Mouse (Mus musculus) neural tube, embryonic 14.5 days (tissue): ENCODE measurements around the gene Epha6. TPM values are rescaled to one million over a fixed set of nuclear protein-coding genes. Genes with fewer than 3 reads are reported as not detected.
A peak's percentile ranks its signal among the peaks of the same experiment; 100 is the strongest.

Experiments used
- ATAC-seq: fragments of 200-750 bp; cut with Nextera tagmentation; 2 replicates; pipeline ENCODE4 v1.8.0; 2017; ENCODE audit warnings: low read depth, mild to moderate bottlenecking, moderate TSS enrichment, moderate library complexity
- H3K27ac ChIP-seq: fragments of 300-500 bp; sonication (generic); 2 replicates; pipeline ENCODE4 v1.5.1; 2014; ENCODE audit warnings: low read depth, mild to moderate bottlenecking, control low read depth, low read length, moderate library complexity, mixed read lengths
- H3K27me3 ChIP-seq: fragments of 300-500 bp; sonication (generic); 2 replicates; pipeline ENCODE4 v1.6.1; 2014; ENCODE audit warnings: low read length; ENCODE audit not compliant: control insufficient read depth, insufficient read depth
- H3K36me3 ChIP-seq: fragments of 300-500 bp; sonication (generic); 2 replicates; pipeline ENCODE4 v1.6.1; 2014; ENCODE audit warnings: low read length, mixed read lengths; ENCODE audit not compliant: control insufficient read depth, insufficient read depth
- H3K4me1 ChIP-seq: fragments of 300-500 bp; sonication (generic); 2 replicates; pipeline ENCODE4 v1.6.1; 2014; ENCODE audit warnings: low read length; ENCODE audit not compliant: control insufficient read depth, insufficient read depth
- H3K4me2 ChIP-seq: fragments of 300-500 bp; sonication (generic); 2 replicates; pipeline ENCODE4 v1.6.1; 2014; ENCODE audit warnings: mild to moderate bottlenecking, low read depth, low read length, control low read depth
- H3K4me3 ChIP-seq: fragments of 300-500 bp; sonication (generic); 2 replicates; pipeline ENCODE4 v1.5.1; 2014; ENCODE audit warnings: low read depth, low read length, control low read depth, mixed read lengths
- H3K9ac ChIP-seq: fragments of 300-500 bp; sonication (generic); replicated peaks from 2 replicates; pipeline ENCODE4 v1.6.1; 2014; ENCODE audit warnings: low read depth, mild to moderate bottlenecking, control low read depth, low read length, mixed read lengths
- H3K9me3 ChIP-seq: fragments of 300-500 bp; sonication (generic); 2 replicates; pipeline ENCODE4 v1.6.1; 2016; ENCODE audit warnings: low read length; ENCODE audit not compliant: control insufficient read depth
- WGBS: fragments of 180-500 bp; shearing (Covaris S2); extraction: QIAGEN DNeasy Blood & Tissue Kit; methylation state at CpG from one replicate; pipeline ENCODE4 v1.1.7; 2014; 5-methylcytosine and 5-hydroxymethylcytosine counted together
- polyA plus RNA-seq: library from polyadenylated mRNA; unstranded; fragments of >200 nt; fragmentation: Nextera tagmentation; extraction: Ambion mirVana; gene quantifications from 2 replicates; pipeline ENCODE4 v1.2.1, GENCODE M21; 2014

Gene Epha6
- polyA plus RNA-seq, 1 experiment from 2014 or later: 11.2 TPM

- Histone ChIP-seq H3K9me3 (no peaks in the 10 kb centered on the region), H3K4me3 (no peak overlapping the region), H3K9ac (no peak overlapping the region), H3K27me3 (no peaks in the 10 kb centered on the region), H3K4me1 (no peaks in the 10 kb centered on the region), H3K27ac (no peak overlapping the region), H3K4me2 (0 out of 2 replicates have a peak overlapping the region, but pooled peaks have one; percentile 11), H3K36me3 (no peaks in the 10 kb centered on the region)
- peak; percentile 91 for ATAC-seq
- 4% methylated on average over 8 of the region's 8 CpGs for WGBS
These were observed 921.9 kb downstream of the Epha6 start for GRCm38 (mm10) chr16:59683434-59683833.

GRCm38 (mm10) chr16:59682216-59682891 is 923.0 kb downstream of the Epha6 start:
- no peaks in the 10 kb centered on the region for H3K36me3 ChIP-seq
- ATAC-seq: no peak
- H3K27me3 ChIP-seq: no peaks in the 10 kb centered on the region
- H3K9ac ChIP-seq: no peak overlapping the region
- H3K4me1 ChIP-seq: no peaks in the 10 kb centered on the region
- WGBS: 85% methylated on average over 8 of the region's 8 CpGs
- no peaks in the 10 kb centered on the region for H3K9me3 ChIP-seq
- no peak overlapping the region for H3K27ac ChIP-seq
- no peak overlapping the region for H3K4me2 ChIP-seq
- no peak overlapping the region for H3K4me3 ChIP-seq

GRCm38 (mm10) chr16:59666938-59667337 is 938.4 kb downstream of the Epha6 start:
- 94% methylated on average over 2 of the region's 2 CpGs for whole genome bisulfite sequencing
- H3K4me3 ChIP-seq: no peak overlapping the region
- no peak overlapping the region for H3K27ac ChIP-seq
- no peak for ATAC-seq
- no peaks in the 10 kb centered on the region for H3K27me3 ChIP-seq
- no peaks in the 10 kb centered on the region for H3K36me3 ChIP-seq
- no peaks in the 10 kb centered on the region for H3K9me3 ChIP-seq
- no peaks in the 10 kb centered on the region for H3K4me1 ChIP-seq
- H3K9ac ChIP-seq: no peak overlapping the region
- no peak overlapping the region for H3K4me2 ChIP-seq

- H3K9ac ChIP-seq: no peak overlapping the region
- WGBS: 51% methylated on average over 2 of the region's 2 CpGs
- ATAC-seq: no peak
- no peak overlapping the region for H3K4me2 ChIP-seq
- H3K27ac ChIP-seq: no peak overlapping the region
- no peak overlapping the region for H3K4me3 ChIP-seq
- no peaks in the 10 kb centered on the region for H3K9me3 ChIP-seq
- no peaks in the 10 kb centered on the region for H3K4me1 ChIP-seq
- no peaks in the 10 kb centered on the region for H3K27me3 ChIP-seq
- H3K36me3 ChIP-seq: no peaks in the 10 kb centered on the region
These were observed 961.6 kb downstream of the Epha6 start for GRCm38 (mm10) chr16:59643766-59644165.

- Histone ChIP-seq H3K4me1 (0 out of 2 replicates have a peak, but pooled peaks cover 5% of the 10 kb centered on the region), H3K9ac (no peak overlapping the region), H3K27me3 (no peaks in the 10 kb centered on the region), H3K4me3 (no peak overlapping the region), H3K36me3 (no peaks in the 10 kb centered on the region), H3K9me3 (no peaks in the 10 kb centered on the region), H3K4me2 (no peak overlapping the region), H3K27ac (no peak overlapping the region)
- ATAC-seq: no peak
- 94% methylated on average over 3 of the region's 3 CpGs for WGBS
These were observed 965.3 kb downstream of the Epha6 start for GRCm38 (mm10) chr16:59639985-59640384.

- Histone ChIP-seq H3K4me3 (peak within 1 kb of the TSS; percentile 65), H3K4me1 (0 out of 2 replicates have a peak, but pooled peaks cover 5% of the 10 kb centered on the region), H3K9me3 (no peaks in the 10 kb centered on the region), H3K36me3 (no peaks in the 10 kb centered on the region), H3K27ac (peak within 1 kb of the TSS; percentile 97), H3K27me3 (no peaks in the 10 kb centered on the region), H3K9ac (peak within 1 kb of the TSS; percentile 72), H3K4me2 (peak within 1 kb of the TSS; percentile 67)
- ATAC-seq: peak; percentile 99
- WGBS: under 1% methylated on average over 46 of the region's 46 CpGs
These were observed 966.1 kb downstream of the Epha6 start, which contains the start of gene Arl6 for GRCm38 (mm10) chr16:59639102-59639691. Gene Arl6, minus strand, starts transcription at chr16:59639391.

- Histone ChIP-seq H3K4me1 (0 out of 2 replicates have a peak, but pooled peaks cover 5% of the 10 kb centered on the region), H3K27ac (no peak overlapping the region), H3K4me2 (no peak overlapping the region), H3K27me3 (no peaks in the 10 kb centered on the region), H3K36me3 (no peaks in the 10 kb centered on the region), H3K9ac (no peak overlapping the region), H3K4me3 (no peak overlapping the region), H3K9me3 (no peaks in the 10 kb centered on the region)
- 70% methylated on average over 2 of the region's 2 CpGs for WGBS
- ATAC-seq: no peak
These were observed 970.7 kb downstream of the Epha6 start for GRCm38 (mm10) chr16:59634598-59634997.

GRCm38 (mm10) chr16:59621554-59621953 is 983.8 kb downstream of the Epha6 start:
- Histone ChIP-seq H3K36me3 (no peaks in the 10 kb centered on the region), H3K9ac (no peak overlapping the region), H3K27ac (no peak overlapping the region), H3K4me3 (no peak overlapping the region), H3K27me3 (no peaks in the 10 kb centered on the region), H3K9me3 (no peaks in the 10 kb centered on the region), H3K4me1 (no peaks in the 10 kb centered on the region), H3K4me2 (no peak overlapping the region)
- WGBS: 96% methylated on average over 2 of the region's 2 CpGs
- ATAC-seq: no peak

- Histone ChIP-seq H3K9ac (no peak overlapping the region), H3K36me3 (no peaks in the 10 kb centered on the region), H3K27me3 (no peaks in the 10 kb centered on the region), H3K9me3 (no peaks in the 10 kb centered on the region), H3K4me1 (no peaks in the 10 kb centered on the region), H3K4me3 (no peak overlapping the region), H3K27ac (no peak overlapping the region), H3K4me2 (no peak overlapping the region)
- peak; percentile 77; the same call in 1 of the 2 replicates for ATAC-seq
- WGBS: 43% methylated on average over 3 of the region's 3 CpGs
These were observed 988.2 kb downstream of the Epha6 start for GRCm38 (mm10) chr16:59617167-59617566.
